Mouse (Mus musculus): ENCODE data around the gene Faap20. TPM values are rescaled to one million over a fixed set of nuclear protein-coding genes. Genes with fewer than 3 reads are reported as not detected.
"Not testable (repeated sequence)": the region's sequence is repeated elsewhere in the genome, so short reads cannot be mapped to it uniquely, and the experiment has no call there.

Faap20 gene
- total RNA-seq, 2 experiments from 2014 or later, result 26.0 to 28.0 TPM

GRCm38 (mm10) chr4:155238276-155238675 lies 11.3 kb upstream of the Faap20 start:
- intact Hi-C loops (cut with DNase I), result no loop called here
- DNase-seq (ENCODE audit: low spot score in 2 of 2), result no peak

GRCm38 (mm10) chr4:155239494-155239893 lies 10.1 kb upstream of the Faap20 start:
- DNase-seq (ENCODE audit: low spot score in 2 of 2), result no peak
- intact Hi-C loops (cut with DNase I), result no loop called here

- DNase-seq (ENCODE audit: low spot score in 2 of 2), result no peak
- intact Hi-C loops (cut with DNase I), result no loop called here
Observed at GRCm38 (mm10) chr4:155241789-155242188, 7.8 kb upstream of the Faap20 start.

- intact Hi-C loops (cut with DNase I), result no loop called here
- no peak for DNase-seq (ENCODE audit: low spot score in 2 of 2)
Observed at GRCm38 (mm10) chr4:155242292-155242691, 7.3 kb upstream of the Faap20 start.

- peak; percentile 36 to 37 for DNase-seq (ENCODE audit: low spot score in 2 of 2)
- intact Hi-C loops (cut with DNase I), result no loop called here
Observed at GRCm38 (mm10) chr4:155243233-155243632, 6.4 kb upstream of the Faap20 start.

- no peak for DNase-seq (ENCODE audit: low spot score in 2 of 2)
- intact Hi-C loops (cut with DNase I), result loop anchor here (5.0 kb wide), 1 partner anchor 94 kb away; no protein-coding TSS in a partner anchor
Observed at GRCm38 (mm10) chr4:155245770-155246492, 3.7 kb upstream of the Faap20 start.

GRCm38 (mm10) chr4:155246691-155247105 lies 2.9 kb upstream of the Faap20 start:
- intact Hi-C loops (cut with DNase I), result loop anchor here (5.0 kb wide), 1 partner anchor 94 kb away; no protein-coding TSS in a partner anchor
- peak; percentile 77 to 84 for DNase-seq (ENCODE audit: low spot score in 2 of 2)

GRCm38 (mm10) chr4:155248054-155248453 lies 1.5 kb upstream of the Faap20 start:
- not testable (repeated sequence) for DNase-seq (ENCODE audit: low spot score in 2 of 2)

GRCm38 (mm10) chr4:155249257-155249647 lies 350 bp upstream of the Faap20 start:
- intact Hi-C loops (cut with DNase I), result loop anchor here (1.0 to 5.0 kb wide), 3 partner anchors 28 to 154 kb away; no protein-coding TSS in a partner anchor
- DNase-seq (ENCODE audit: low spot score in 2 of 2), result peak; percentile 86 to 92

More at GRCm38 (mm10) chr4:155248054-155248453, 1.5 kb upstream of the Faap20 start:
- intact Hi-C loops (cut with DNase I), result loop anchor here (5.0 kb wide), 1 partner anchor 96 kb away; no protein-coding TSS in a partner anchor

GRCm38 (mm10) chr4:155250361-155251117 lies 937 bp downstream of the Faap20 start:
- intact Hi-C loops (cut with DNase I), result loop anchor here (10.0 kb wide), 1 partner anchor 286 kb away; the partner anchor contains the start of genes Hes5 and Pank4

GRCm38 (mm10) chr4:155251147-155251546 lies 1.5 kb downstream of the Faap20 start:
- DNase-seq (ENCODE audit: low spot score in 2 of 2), result no peak
- intact Hi-C loops (cut with DNase I), result loop anchor here (10.0 kb wide), 1 partner anchor 286 kb away; the partner anchor contains the start of genes Hes5 and Pank4

More at GRCm38 (mm10) chr4:155250361-155251117, 937 bp downstream of the Faap20 start:
- peak in 1 of 2 experiments; percentile 36 for DNase-seq (ENCODE audit: low spot score in 2 of 2)

- DNase-seq (ENCODE audit: low spot score in 2 of 2), result no peak
- intact Hi-C loops (cut with DNase I), result loop anchor here (10.0 kb wide), 1 partner anchor 287 kb away; the partner anchor contains the start of genes Hes5 and Pank4
Observed at GRCm38 (mm10) chr4:155252253-155252652, 2.7 kb downstream of the Faap20 start.

- intact Hi-C loops (cut with DNase I), result no loop called here
- DNase-seq (ENCODE audit: low spot score in 2 of 2), result no peak
Observed at GRCm38 (mm10) chr4:155264521-155265321, 15.1 kb downstream of the Faap20 start.

GRCm38 (mm10) chr4:155267047-155267543 lies 17.5 kb downstream of the Faap20 start:
- intact Hi-C loops (cut with DNase I), result no loop called here
- DNase-seq (ENCODE audit: low spot score in 2 of 2), result no peak

- intact Hi-C loops (cut with DNase I), result loop anchor here (2.0 kb wide), 1 partner anchor 41 kb away; no protein-coding TSS in a partner anchor
- no peak for DNase-seq (ENCODE audit: low spot score in 2 of 2)
Observed at GRCm38 (mm10) chr4:155267639-155268175, 18.1 kb downstream of the Faap20 start.

GRCm38 (mm10) chr4:155268382-155268781 lies 18.8 kb downstream of the Faap20 start:
- intact Hi-C loops (cut with DNase I), result loop anchor here (2.0 kb wide), 1 partner anchor 40 kb away; no protein-coding TSS in a partner anchor
- peak; percentile 54 to 58 for DNase-seq (ENCODE audit: low spot score in 2 of 2)

- DNase-seq (ENCODE audit: low spot score in 2 of 2), result no peak
- intact Hi-C loops (cut with DNase I), result no loop called here
Observed at GRCm38 (mm10) chr4:155274451-155274850, 24.8 kb downstream of the Faap20 start.

- intact Hi-C loops (cut with DNase I), result no loop called here
- DNase-seq (ENCODE audit: low spot score in 2 of 2), result no peak
Observed at GRCm38 (mm10) chr4:155274851-155275250, 25.2 kb downstream of the Faap20 start.

GRCm38 (mm10) chr4:155277963-155278362 lies 28.4 kb downstream of the Faap20 start:
- intact Hi-C loops (cut with DNase I), result no loop called here
- DNase-seq (ENCODE audit: low spot score in 2 of 2), result no peak

Measured in left cerebral cortex, postnatal 36 days (tissue).